Mouse (Mus musculus) kidney, postnatal 0 days (tissue): ENCODE results near the gene Cdc14a. TPM values are rescaled to one million over a fixed set of nuclear protein-coding genes. Genes with fewer than 3 reads are reported as not detected.

Experiments
- ATAC-seq: fragments of 200-750 bp; cut with Nextera tagmentation; replicated peaks from 2 replicates; pipeline ENCODE4 v1.8.0; 2017; ENCODE audit warnings: low read depth, moderate number of reproducible peaks, moderate TSS enrichment, moderate library complexity; ENCODE audit not compliant: low FRiP score
- DNase-seq: peaks from one replicate; pipeline ENCODE4 v3.0.0-alpha.2; 2016; ENCODE audit warnings: low spot score
- H3K27ac ChIP-seq: fragments of 300-500 bp; sonication (generic); 2 replicates; pipeline ENCODE4 v1.5.1; 2014; ENCODE audit warnings: mild to moderate bottlenecking
- H3K27me3 ChIP-seq: fragments of 300-500 bp; sonication (generic); 2 replicates; pipeline ENCODE4 v1.6.1; 2014; ENCODE audit warnings: low read length, mixed read lengths; ENCODE audit not compliant: insufficient read depth
- H3K36me3 ChIP-seq: fragments of 300-500 bp; sonication (generic); 2 replicates; pipeline ENCODE4 v1.6.1; 2014; ENCODE audit warnings: low read length, mixed read lengths; ENCODE audit not compliant: insufficient read depth
- H3K4me1 ChIP-seq: fragments of 300-500 bp; sonication (generic); replicated peaks from 2 replicates; pipeline ENCODE4 v1.6.1; 2014; ENCODE audit warnings: antibody characterized with exemption, low read length, mixed read lengths; ENCODE audit not compliant: insufficient read depth
- H3K4me2 ChIP-seq: fragments of 300-500 bp; sonication (generic); 2 replicates; pipeline ENCODE4 v1.6.1; 2014; ENCODE audit warnings: mild to moderate bottlenecking, low read length, moderate library complexity, mixed read lengths
- H3K4me3 ChIP-seq: fragments of 300-500 bp; sonication (generic); replicated peaks from 2 replicates; pipeline ENCODE4 v1.5.1; 2014; ENCODE audit warnings: low read depth, low read length
- H3K9ac ChIP-seq: fragments of 300-500 bp; sonication (generic); 2 replicates; pipeline ENCODE4 v1.6.1; 2014; ENCODE audit warnings: low read depth, low read length
- H3K9me3 ChIP-seq: fragments of 300-500 bp; sonication (generic); replicated peaks from 2 replicates; pipeline ENCODE4 v1.6.1; 2016; ENCODE audit warnings: low read length, inconsistent platforms, mixed read lengths
- CTCF ChIP-seq: IDR thresholded peaks from 2 replicates; pipeline ENCODE4 v1.5.1; 2016; ENCODE audit warnings: antibody characterized with exemption, low read depth, mild to moderate bottlenecking, moderate library complexity
- WGBS: fragments of 180-500 bp; shearing (Covaris S2); extraction: QIAGEN DNeasy Blood & Tissue Kit; methylation state at CpG from one replicate; pipeline ENCODE4 v1.1.7; 2014; 5-methylcytosine and 5-hydroxymethylcytosine counted together
- polyA plus RNA-seq: library from polyadenylated mRNA; unstranded; fragments of >200 nt; fragmentation: Nextera tagmentation; extraction: Ambion mirVana; gene quantifications from 2 replicates; pipeline ENCODE4 v1.2.1, GENCODE M21; 2015

The Cdc14a gene
- polyA plus RNA-seq, 1 experiment from 2014 or later, result 12.9 TPM

DNA sequence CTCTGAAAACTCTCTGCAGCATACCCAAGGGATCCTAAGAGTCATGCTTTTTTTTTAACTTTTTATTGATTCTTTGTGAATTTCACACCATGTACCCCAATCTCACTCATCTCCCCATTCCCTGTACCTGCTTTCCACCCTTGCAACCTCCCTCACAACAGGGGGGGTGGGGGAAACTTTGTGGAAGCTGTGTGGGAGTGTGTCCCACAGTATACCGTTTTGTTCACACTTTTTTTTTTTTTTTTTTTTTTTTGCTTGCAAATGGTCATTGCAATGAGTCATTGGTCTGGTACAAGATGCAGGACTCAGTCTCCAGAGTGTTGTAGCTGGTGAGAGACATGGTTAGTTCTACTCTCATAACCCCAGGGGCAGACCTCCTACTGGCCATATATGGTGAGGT, 19.0 kb upstream of the Cdc14a start:
- Histone ChIP-seq H3K4me2 (no peak overlapping the region), H3K9ac (no peak overlapping the region), H3K9me3 (no peaks in the 10 kb centered on the region), H3K27ac (no peak overlapping the region), H3K36me3 (no peaks in the 10 kb centered on the region), H3K4me3 (no peak overlapping the region), H3K27me3 (no peaks in the 10 kb centered on the region), H3K4me1 (no peaks in the 10 kb centered on the region)
- TF ChIP-seq CTCF, result no peak
- DNase-seq, result no peak
- no peak for ATAC-seq
- 50% methylated on average over 1 of the region's 1 CpGs for WGBS

DNA sequence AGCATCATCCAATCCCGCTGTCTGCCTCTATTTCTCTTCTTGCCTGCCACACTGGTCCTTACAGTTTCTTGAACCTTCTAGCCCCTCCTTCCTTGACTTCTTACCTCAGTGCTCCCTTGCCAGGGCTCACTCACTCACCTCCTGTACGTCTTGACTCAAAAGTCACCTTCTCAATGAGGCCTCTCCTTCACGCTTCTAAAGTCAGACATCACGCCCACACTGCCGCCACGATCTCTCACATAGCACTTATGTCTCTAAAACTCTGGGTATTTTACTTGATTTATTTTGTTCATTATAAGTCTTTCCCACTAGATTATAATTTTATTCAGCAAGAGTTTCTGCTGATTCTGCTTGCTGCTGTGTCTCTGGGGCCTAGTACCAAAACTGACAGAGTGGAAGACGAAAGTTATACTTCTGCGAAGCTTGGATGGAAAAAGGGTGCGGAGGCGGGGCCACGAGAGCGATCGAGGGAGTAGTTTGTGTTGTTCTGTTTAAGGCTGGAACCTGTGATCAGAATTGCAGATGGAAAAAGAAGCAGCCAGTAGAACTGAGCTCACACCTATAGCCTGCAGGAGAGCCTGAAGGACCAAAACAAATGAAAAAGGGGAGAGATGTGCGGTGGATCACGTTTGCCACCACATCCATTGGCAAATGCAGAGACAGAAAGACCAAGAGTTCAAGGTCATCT, 17.8 kb upstream of the Cdc14a start:
- TF ChIP-seq CTCF, result no peak
- WGBS, result 78% methylated on average over 15 of the region's 15 CpGs
- H3K27me3 ChIP-seq, result no peaks in the 10 kb centered on the region
- H3K4me2 ChIP-seq, result no peak overlapping the region
- no peaks in the 10 kb centered on the region for H3K4me1 ChIP-seq
- H3K9me3 ChIP-seq, result no peaks in the 10 kb centered on the region
- no peak for ATAC-seq
- no peak for DNase-seq
- no peak overlapping the region for H3K4me3 ChIP-seq
- H3K27ac ChIP-seq, result no peak overlapping the region
- no peaks in the 10 kb centered on the region for H3K36me3 ChIP-seq
- no peak overlapping the region for H3K9ac ChIP-seq

DNA sequence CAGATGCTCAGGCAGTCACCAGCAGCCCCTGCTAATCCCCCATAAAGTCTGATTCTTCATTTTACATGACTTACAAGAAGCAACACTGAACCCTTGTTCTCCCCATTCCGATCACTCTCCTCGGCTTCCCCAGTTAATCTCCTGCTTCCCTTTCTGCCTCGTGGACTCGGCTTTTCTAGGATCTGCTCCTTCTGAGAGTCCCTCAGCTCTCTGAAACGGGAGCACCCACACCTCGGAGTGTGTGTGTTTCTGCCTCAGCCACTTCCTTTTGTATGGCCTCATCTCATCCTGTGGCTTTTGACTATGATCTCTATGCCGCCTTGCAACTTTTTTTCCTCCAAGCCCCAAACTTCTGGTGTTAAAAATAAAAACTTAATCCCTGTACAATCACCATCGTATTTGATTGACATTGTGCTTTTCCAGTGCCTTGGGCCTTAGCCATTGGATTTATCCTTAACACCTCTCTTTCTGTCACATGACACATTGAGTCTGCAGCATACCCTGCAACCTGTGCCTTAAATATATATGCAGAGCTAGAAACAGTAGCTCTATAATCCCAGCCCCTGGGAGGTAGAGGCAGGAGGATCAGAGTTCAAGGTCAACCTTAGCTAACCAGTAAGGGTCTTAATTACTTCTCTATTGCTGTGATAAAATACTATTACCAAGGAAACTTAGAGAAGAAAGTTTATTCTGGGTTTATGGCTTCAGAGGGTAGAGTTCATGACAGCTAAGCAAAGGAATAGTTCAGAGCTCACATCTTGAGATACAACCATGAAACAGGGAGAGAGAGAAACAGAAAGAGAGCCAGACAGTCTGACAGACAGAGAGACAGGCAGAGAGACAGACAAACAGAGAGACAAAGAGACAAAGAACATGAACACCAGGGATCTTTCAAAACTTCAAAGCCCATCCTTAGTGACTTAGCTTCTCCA, 16.5 kb upstream of the Cdc14a start:
- TF ChIP-seq CTCF, result no peak
- H3K36me3 ChIP-seq, result no peaks in the 10 kb centered on the region

DNA sequence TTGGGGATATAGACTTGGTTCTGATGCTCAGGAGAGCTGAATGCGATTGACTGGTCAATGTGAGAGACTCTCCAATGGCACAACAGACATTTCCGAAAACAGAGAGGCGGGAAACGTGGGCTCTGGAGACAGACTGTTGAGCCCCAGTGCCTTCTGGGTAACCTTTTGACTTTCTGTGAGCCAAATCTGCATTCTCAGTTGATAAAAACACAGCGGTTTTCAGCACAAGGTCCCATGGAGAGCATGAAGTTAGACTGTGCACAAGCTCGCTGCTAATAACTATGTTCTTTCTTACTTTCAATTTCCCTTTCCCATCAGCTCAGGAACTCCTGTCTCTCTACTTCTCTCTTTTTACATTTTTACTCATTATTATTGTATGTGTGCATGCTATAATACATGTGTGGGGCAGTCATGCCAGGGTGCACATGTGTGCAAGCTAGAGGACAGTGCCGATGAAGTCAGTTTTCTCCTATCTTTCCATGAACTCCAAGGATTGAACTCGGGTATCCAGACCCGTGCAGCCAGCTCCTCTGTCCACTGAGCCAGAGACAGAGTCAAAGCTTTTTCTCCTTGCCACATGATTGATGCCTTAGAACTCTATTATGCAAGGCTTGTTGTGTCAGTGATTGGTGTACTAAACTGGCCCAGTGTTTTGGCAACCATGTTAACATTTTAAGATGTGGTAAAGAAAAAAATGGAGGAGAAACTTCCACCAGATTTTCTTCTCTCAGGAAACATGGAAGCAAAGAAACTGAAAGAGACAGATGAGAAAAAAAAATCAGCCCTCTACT, 13.2 kb upstream of the Cdc14a start:
- ATAC-seq (no peak), DNase-seq (no peak)
- Histone ChIP-seq H3K9ac (no peak overlapping the region), H3K4me2 (no peak overlapping the region), H3K4me1 (no peaks in the 10 kb centered on the region), H3K27me3 (no peaks in the 10 kb centered on the region), H3K9me3 (no peaks in the 10 kb centered on the region), H3K4me3 (no peak overlapping the region), H3K36me3 (no peaks in the 10 kb centered on the region), H3K27ac (no peak overlapping the region)
- no peak for TF ChIP-seq CTCF
- WGBS, result 75% methylated on average over 9 of the region's 9 CpGs

More for the DNA sequence above, 16.5 kb upstream of the Cdc14a start:
- Histone ChIP-seq H3K4me3 (no peak overlapping the region), H3K9ac (no peak overlapping the region), H3K4me2 (no peak overlapping the region), H3K4me1 (no peaks in the 10 kb centered on the region), H3K27ac (no peak overlapping the region), H3K27me3 (no peaks in the 10 kb centered on the region), H3K9me3 (no peaks in the 10 kb centered on the region)
- DNase-seq (no peak), ATAC-seq (no peak)
- 82% methylated on average over 8 of the region's 8 CpGs for WGBS

DNA sequence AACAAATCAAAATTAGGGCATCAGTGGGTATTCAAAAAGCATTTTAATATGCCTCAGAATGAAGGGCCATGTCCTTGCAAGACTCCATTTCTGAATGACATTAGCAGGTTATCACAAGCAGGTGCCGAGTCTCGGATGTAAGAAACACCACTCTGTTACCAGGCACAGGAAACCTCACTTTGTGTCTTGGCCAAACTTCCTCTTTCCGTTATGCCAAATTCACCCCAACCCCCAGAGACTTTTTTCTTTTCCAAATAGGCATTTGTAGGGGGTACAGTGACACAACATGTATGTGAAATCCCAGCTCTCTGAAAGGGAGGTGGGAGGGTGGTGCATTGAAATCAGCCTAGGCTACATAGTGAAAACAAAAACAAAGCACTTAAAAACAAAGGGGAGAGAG, 12.3 kb upstream of the Cdc14a start:
- 78% methylated on average over 3 of the region's 3 CpGs for whole genome bisulfite sequencing
- H3K27ac ChIP-seq, result no peak overlapping the region
- DNase-seq (no peak), ATAC-seq (no peak)
- no peaks in the 10 kb centered on the region for H3K4me1 ChIP-seq
- no peak overlapping the region for H3K4me3 ChIP-seq
- no peak for TF ChIP-seq CTCF
- H3K27me3 ChIP-seq, result no peaks in the 10 kb centered on the region
- H3K9me3 ChIP-seq, result no peaks in the 10 kb centered on the region
- no peaks in the 10 kb centered on the region for H3K36me3 ChIP-seq
- H3K4me2 ChIP-seq, result no peak overlapping the region
- H3K9ac ChIP-seq, result no peak overlapping the region

DNA sequence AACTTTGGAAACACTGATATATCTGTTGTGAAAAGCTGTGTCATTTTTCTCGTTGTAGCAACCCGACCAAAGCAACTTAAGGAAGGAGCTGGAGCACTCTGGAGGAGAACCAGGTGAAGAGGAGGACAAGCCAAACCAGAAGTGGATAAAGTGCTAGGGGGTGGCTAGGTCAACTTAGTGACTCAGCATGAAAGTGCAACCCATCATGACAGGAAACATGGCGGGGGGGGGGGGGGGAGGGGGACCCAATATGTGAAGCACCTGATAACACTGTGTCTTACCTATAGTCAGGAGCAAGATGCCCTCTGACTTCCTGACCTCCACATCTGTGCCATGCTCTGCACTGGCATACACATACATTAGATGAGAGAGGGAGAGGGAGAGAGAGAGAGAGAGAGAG, 10.9 kb upstream of the Cdc14a start:
- no peak for ATAC-seq

More for the DNA sequence above, 10.9 kb upstream of the Cdc14a start:
- Histone ChIP-seq H3K9me3 (no peaks in the 10 kb centered on the region), H3K27ac (no peak overlapping the region), H3K4me2 (no peak overlapping the region), H3K9ac (no peak overlapping the region), H3K4me1 (no peaks in the 10 kb centered on the region), H3K4me3 (no peak overlapping the region), H3K36me3 (no peaks in the 10 kb centered on the region), H3K27me3 (no peaks in the 10 kb centered on the region)
- WGBS, result 72% methylated on average over 3 of the region's 3 CpGs
- no peak for DNase-seq
- no peak for TF ChIP-seq CTCF
